Mouse (Mus musculus) embryonic facial prominence, embryonic 13.5 days (tissue): ENCODE data around the gene Pgf. TPM values are rescaled to one million over a fixed set of nuclear protein-coding genes. Genes with fewer than 3 reads are reported as not detected.
A peak's percentile ranks its signal among the peaks of the same experiment; 100 is the strongest.

Experiments
- ATAC-seq: fragments of 200-750 bp; cut with Nextera tagmentation; 2 replicates; pipeline ENCODE4 v1.8.0; 2017; ENCODE audit warnings: low read depth; ENCODE audit not compliant: insufficient number of reproducible peaks, insufficient read depth, low FRiP score, low TSS enrichment
- H3K27ac ChIP-seq: fragments of 300-500 bp; sonication (generic); 2 replicates; pipeline ENCODE4 v1.5.1; 2015; ENCODE audit warnings: moderate library complexity, mild to moderate bottlenecking, inconsistent platforms
- H3K27me3 ChIP-seq: fragments of 300-500 bp; sonication (generic); 2 replicates; pipeline ENCODE4 v1.6.1; 2015; ENCODE audit warnings: mild to moderate bottlenecking, inconsistent platforms
- H3K36me3 ChIP-seq: fragments of 300-500 bp; sonication (generic); 2 replicates; pipeline ENCODE4 v1.6.1; 2015; ENCODE audit warnings: mild to moderate bottlenecking, inconsistent platforms
- H3K4me1 ChIP-seq: fragments of 300-500 bp; sonication (generic); 2 replicates; pipeline ENCODE4 v1.6.1; 2015; ENCODE audit warnings: inconsistent platforms
- H3K4me2 ChIP-seq: fragments of 300-500 bp; sonication (generic); 2 replicates; pipeline ENCODE4 v1.6.1; 2015; ENCODE audit warnings: moderate library complexity, mild to moderate bottlenecking, inconsistent platforms
- H3K4me3 ChIP-seq: fragments of 300-500 bp; sonication (generic); 2 replicates; pipeline ENCODE4 v1.5.1; 2015; ENCODE audit warnings: mild to moderate bottlenecking, inconsistent platforms
- H3K9ac ChIP-seq: fragments of 300-500 bp; sonication (generic); 2 replicates; pipeline ENCODE4 v1.6.1; 2015; ENCODE audit warnings: mild to moderate bottlenecking, inconsistent platforms
- H3K9me3 ChIP-seq: fragments of 300-500 bp; sonication (generic); 2 replicates; pipeline ENCODE4 v1.6.1; 2016; ENCODE audit warnings: inconsistent platforms
- WGBS: fragments of 180-500 bp; shearing (Covaris S2); methylation state at CpG from one replicate; pipeline ENCODE4 v1.1.7; 2015; ENCODE audit warnings: mixed read lengths; 5-methylcytosine and 5-hydroxymethylcytosine counted together
- polyA plus RNA-seq: library from polyadenylated mRNA; unstranded; fragments of >200 nt; fragmentation: Nextera tagmentation; extraction: Ambion mirVana; gene quantifications from 2 replicates; pipeline ENCODE4 v1.2.1, GENCODE M21; 2015

Gene Pgf
- polyA plus RNA-seq, 1 experiment from 2014 or later, result 10.3 TPM

GRCm38 (mm10) chr12:85170948-85171307, 6.7 kb downstream of the Pgf start:
- H3K4me1 ChIP-seq, result peaks cover 40% of the 10 kb centered on the region
- H3K27ac ChIP-seq, result no peak overlapping the region
- no peak for ATAC-seq
- H3K4me3 ChIP-seq, result no peak overlapping the region
- 49% methylated on average over 3 of the region's 3 CpGs for WGBS
- H3K36me3 ChIP-seq, result peaks cover 9% of the 10 kb centered on the region; the same call in 1 of the 2 replicates
- H3K9me3 ChIP-seq, result no peaks in the 10 kb centered on the region
- H3K27me3 ChIP-seq, result no peaks in the 10 kb centered on the region
- H3K4me2 ChIP-seq, result no peak overlapping the region
- no peak overlapping the region for H3K9ac ChIP-seq

DNA sequence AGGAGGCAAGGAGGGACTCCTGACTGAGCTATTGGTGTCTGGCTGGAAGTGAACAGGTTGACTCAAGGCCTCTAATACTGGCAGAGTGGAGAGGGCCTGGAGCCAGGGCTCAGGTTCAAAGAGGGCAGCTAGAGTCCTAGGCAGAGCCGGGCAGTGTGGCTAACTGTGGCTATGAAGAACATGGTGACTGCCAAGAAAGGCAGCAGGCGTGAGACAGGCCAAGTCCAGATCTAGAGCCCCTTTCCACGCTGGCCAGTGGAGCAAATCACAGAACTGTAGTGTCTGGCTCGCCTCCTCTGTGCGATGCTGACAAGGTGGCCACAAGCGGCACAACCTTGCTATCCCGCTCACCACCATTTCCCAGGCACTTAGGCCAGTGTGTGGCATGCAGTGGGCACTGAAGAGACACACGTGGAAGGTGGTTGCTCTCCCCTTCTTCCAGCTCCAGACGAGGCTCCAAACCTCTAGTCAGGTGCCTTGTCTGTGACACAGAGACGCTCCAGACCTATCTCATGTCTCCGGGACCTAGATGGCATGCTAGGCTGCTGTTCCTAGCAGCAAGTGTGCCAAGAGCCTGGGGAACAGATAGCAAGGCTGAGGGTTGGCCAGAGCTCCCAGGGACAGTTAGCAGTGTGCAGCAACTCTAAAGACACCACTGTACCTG, 7.2 kb downstream of the Pgf start:
- H3K9ac ChIP-seq, result no peak overlapping the region
- 0 out of 2 replicates have a peak overlapping the region, but pooled peaks have one; percentile 5 for H3K27ac ChIP-seq
- H3K4me1 ChIP-seq, result peaks cover 35% of the 10 kb centered on the region
- peaks cover 12% of the 10 kb centered on the region; the same call in 1 of the 2 replicates for H3K36me3 ChIP-seq
- 86% methylated on average over 11 of the region's 11 CpGs for WGBS
- no peaks in the 10 kb centered on the region for H3K27me3 ChIP-seq
- H3K4me3 ChIP-seq, result no peak overlapping the region
- no peak for ATAC-seq
- H3K9me3 ChIP-seq, result no peaks in the 10 kb centered on the region
- no peak overlapping the region for H3K4me2 ChIP-seq

GRCm38 (mm10) chr12:85169877-85170276, 7.7 kb downstream of the Pgf start:
- Histone ChIP-seq H3K4me3 (no peak overlapping the region), H3K4me2 (peak overlapping the region; percentile 55), H3K4me1 (peaks cover 30% of the 10 kb centered on the region), H3K36me3 (peaks cover 12% of the 10 kb centered on the region; the same call in 1 of the 2 replicates), H3K27ac (no peak overlapping the region), H3K9me3 (no peaks in the 10 kb centered on the region), H3K27me3 (no peaks in the 10 kb centered on the region), H3K9ac (0 out of 2 replicates have a peak overlapping the region, but pooled peaks have one; percentile 16)
- 0 out of 2 replicates have a peak, but pooled peaks have one; percentile 16 for ATAC-seq
- 52% methylated on average over 3 of the region's 3 CpGs for WGBS

GRCm38 (mm10) chr12:85169117-85169858, 8.3 kb downstream of the Pgf start:
- ATAC-seq, result peak; percentile 10; the same call in 1 of the 2 replicates
- H3K36me3 ChIP-seq, result peaks cover 12% of the 10 kb centered on the region; the same call in 1 of the 2 replicates
- H3K4me3 ChIP-seq, result peak overlapping the region; percentile 30
- WGBS, result 26% methylated on average over 27 of the region's 27 CpGs
- H3K27ac ChIP-seq, result no peak overlapping the region
- peak overlapping the region; percentile 55 for H3K4me2 ChIP-seq
- H3K27me3 ChIP-seq, result no peaks in the 10 kb centered on the region
- peaks cover 29% of the 10 kb centered on the region for H3K4me1 ChIP-seq
- no peaks in the 10 kb centered on the region for H3K9me3 ChIP-seq
- H3K9ac ChIP-seq, result peak overlapping the region; percentile 49; the same call in 1 of the 2 replicates

GRCm38 (mm10) chr12:85166631-85167030, 11.0 kb downstream of the Pgf start:
- peaks cover 12% of the 10 kb centered on the region; the same call in 1 of the 2 replicates for H3K36me3 ChIP-seq
- H3K27me3 ChIP-seq, result no peaks in the 10 kb centered on the region
- no peak overlapping the region for H3K4me2 ChIP-seq
- no peak for ATAC-seq
- H3K9ac ChIP-seq, result no peak overlapping the region
- no peaks in the 10 kb centered on the region for H3K9me3 ChIP-seq
- WGBS, result 83% methylated on average over 9 of the region's 9 CpGs
- no peak overlapping the region for H3K4me3 ChIP-seq
- peaks cover 20% of the 10 kb centered on the region for H3K4me1 ChIP-seq
- no peak overlapping the region for H3K27ac ChIP-seq

GRCm38 (mm10) chr12:85164996-85165395, 12.6 kb downstream of the Pgf start:
- 89% methylated on average over 5 of the region's 5 CpGs for WGBS
- Histone ChIP-seq H3K9me3 (no peaks in the 10 kb centered on the region), H3K4me1 (peaks cover 9% of the 10 kb centered on the region), H3K4me2 (no peak overlapping the region), H3K27me3 (no peaks in the 10 kb centered on the region), H3K9ac (no peak overlapping the region), H3K27ac (no peak overlapping the region), H3K4me3 (no peak overlapping the region), H3K36me3 (peaks cover 12% of the 10 kb centered on the region; the same call in 1 of the 2 replicates)
- no peak for ATAC-seq

DNA sequence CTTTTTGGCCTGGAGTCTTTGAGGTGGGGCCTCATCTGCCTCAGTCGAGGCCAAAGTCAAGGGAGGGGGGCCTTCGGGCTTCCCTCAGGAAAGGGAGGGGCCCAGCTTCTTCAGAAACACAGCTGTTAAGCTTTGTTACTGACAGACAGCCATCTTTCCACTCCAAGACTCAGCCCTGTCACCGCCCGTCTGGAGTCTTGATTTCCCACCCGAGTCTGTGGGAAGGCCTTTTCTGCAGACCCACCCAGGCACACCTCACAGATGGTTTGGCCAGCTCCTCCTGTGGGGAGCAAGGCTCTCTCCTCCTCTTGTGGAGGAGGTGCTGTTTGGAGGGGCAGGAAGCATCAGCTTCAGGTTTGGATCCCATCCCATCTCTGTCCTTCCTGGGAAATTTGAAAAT, 18.0 kb downstream of the Pgf start:
- H3K36me3 ChIP-seq, result no peaks in the 10 kb centered on the region
- H3K27ac ChIP-seq, result no peak overlapping the region
- no peaks in the 10 kb centered on the region for H3K9me3 ChIP-seq
- ATAC-seq, result 0 out of 2 replicates have a peak, but pooled peaks have one; percentile 32
- no peak overlapping the region for H3K4me2 ChIP-seq
- no peak overlapping the region for H3K9ac ChIP-seq
- peaks cover 7% of the 10 kb centered on the region for H3K4me1 ChIP-seq
- no peaks in the 10 kb centered on the region for H3K27me3 ChIP-seq
- H3K4me3 ChIP-seq, result no peak overlapping the region
- WGBS, result 67% methylated on average over 5 of the region's 5 CpGs

- Histone ChIP-seq H3K4me1 (peaks cover 7% of the 10 kb centered on the region), H3K36me3 (no peaks in the 10 kb centered on the region), H3K27ac (no peak overlapping the region), H3K4me3 (no peak overlapping the region), H3K9ac (no peak overlapping the region), H3K9me3 (no peaks in the 10 kb centered on the region), H3K27me3 (no peaks in the 10 kb centered on the region), H3K4me2 (no peak overlapping the region)
- whole genome bisulfite sequencing, result 93% methylated on average over 8 of the region's 8 CpGs
- peak; percentile 23; the same call in 1 of the 2 replicates for ATAC-seq
Observed at GRCm38 (mm10) chr12:85158801-85159200, 18.8 kb downstream of the Pgf start.

- 82% methylated on average over 14 of the region's 14 CpGs for WGBS
- 0 out of 2 replicates have a peak, but pooled peaks cover 2% of the 10 kb centered on the region for H3K27me3 ChIP-seq
- no peak overlapping the region for H3K4me3 ChIP-seq
- H3K4me2 ChIP-seq, result no peak overlapping the region
- no peaks in the 10 kb centered on the region for H3K9me3 ChIP-seq
- peaks cover 7% of the 10 kb centered on the region for H3K4me1 ChIP-seq
- H3K36me3 ChIP-seq, result no peaks in the 10 kb centered on the region
- ATAC-seq, result no peak
- H3K27ac ChIP-seq, result no peak overlapping the region
- no peak overlapping the region for H3K9ac ChIP-seq
Observed at GRCm38 (mm10) chr12:85157797-85158460, 19.7 kb downstream of the Pgf start.

DNA sequence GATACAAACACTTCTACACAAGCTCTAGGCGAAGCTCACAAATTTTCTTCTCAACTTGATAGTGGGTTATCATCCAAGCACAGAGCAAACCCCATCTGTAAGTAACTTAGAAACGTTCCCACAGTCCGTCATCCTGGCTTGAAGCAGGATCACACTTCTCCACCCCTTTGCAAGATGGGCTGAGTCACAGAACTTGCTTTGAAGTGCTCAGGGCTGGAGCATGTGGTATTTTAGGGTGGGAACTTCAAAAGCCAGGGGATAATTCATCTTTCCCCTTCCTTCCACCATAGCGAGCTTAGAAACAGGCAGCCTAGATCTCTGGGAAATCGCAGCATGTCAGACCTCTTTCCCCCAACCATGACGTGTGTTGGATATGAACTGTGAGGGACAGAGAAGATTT, 21.3 kb downstream of the Pgf start:
- Histone ChIP-seq H3K4me2 (no peak overlapping the region), H3K4me3 (no peak overlapping the region), H3K9me3 (no peaks in the 10 kb centered on the region), H3K36me3 (no peaks in the 10 kb centered on the region), H3K9ac (no peak overlapping the region), H3K4me1 (peaks cover 7% of the 10 kb centered on the region), H3K27me3 (peaks cover 9% of the 10 kb centered on the region), H3K27ac (no peak overlapping the region)
- ATAC-seq, result no peak
- WGBS, result 42% methylated on average over 6 of the region's 6 CpGs

DNA sequence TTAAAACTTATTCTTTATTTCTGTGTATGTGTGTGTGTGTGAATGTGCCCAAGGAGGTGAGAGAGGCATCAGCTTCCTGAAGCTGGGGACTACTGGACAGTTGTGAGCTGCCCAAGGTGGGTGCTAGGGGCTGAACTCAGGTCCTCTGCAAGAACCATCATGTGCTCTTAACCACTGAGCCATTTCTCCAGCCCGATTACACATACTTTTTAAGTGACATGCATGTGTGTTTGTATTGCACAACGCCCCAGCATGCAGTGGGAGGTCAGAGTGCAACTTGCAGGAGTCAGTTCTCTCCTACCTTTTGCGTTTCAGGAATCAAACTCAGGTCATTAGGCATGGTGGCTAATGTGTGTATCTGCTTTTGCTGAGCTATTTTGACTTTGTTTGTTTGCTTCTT, 24.6 kb downstream of the Pgf start:
- H3K27me3 ChIP-seq, result peaks cover 34% of the 10 kb centered on the region
- H3K4me2 ChIP-seq, result no peak overlapping the region
- no peak for ATAC-seq
- H3K9me3 ChIP-seq, result no peaks in the 10 kb centered on the region
- H3K9ac ChIP-seq, result no peak overlapping the region
- no peak overlapping the region for H3K4me3 ChIP-seq
- no peaks in the 10 kb centered on the region for H3K36me3 ChIP-seq
- 65% methylated on average over 3 of the region's 3 CpGs for WGBS
- H3K4me1 ChIP-seq, result peaks cover 16% of the 10 kb centered on the region
- H3K27ac ChIP-seq, result no peak overlapping the region
